Mouse (Mus musculus) left cerebral cortex, adult 6 months (tissue): Measurements from ENCODE around the gene Zup1. TPM values are rescaled to one million over a fixed set of nuclear protein-coding genes. Genes with fewer than 3 reads are reported as not detected.

ENCODE experiments used
- long read RNA-seq, 2 experiments: library from polyadenylated mRNA; unstranded; transcript quantifications; one replicate each; pipeline ENCODE4 v2.0.0; 2019 to 2020
- polyA plus RNA-seq: library from polyadenylated mRNA; unstranded; fragments of <200 nt; fragmentation: Nextera tagmentation; gene quantifications from 2 replicates; pipeline ENCODE4 v1.2.3, GENCODE M21; 2021

Zup1 gene
- 5.2 and 5.5 TPM in 2 replicates for polyA plus RNA-seq
- long read RNA-seq, experiment 1, transcript Zup1-202 (11 exons, 2,180 nt): major isoform, 32 of 54 reads
- long read RNA-seq, experiment 1, partial matches to known transcripts: 5 of 54 reads
- long read RNA-seq, experiment 1, other reads (novel, unspliced or antisense): 14 of 54 reads
- long read RNA-seq, experiment 2, partial matches to known transcripts: 0 of 10 reads
- long read RNA-seq, experiment 2, other reads (novel, unspliced or antisense): 6 of 10 reads

DNA sequence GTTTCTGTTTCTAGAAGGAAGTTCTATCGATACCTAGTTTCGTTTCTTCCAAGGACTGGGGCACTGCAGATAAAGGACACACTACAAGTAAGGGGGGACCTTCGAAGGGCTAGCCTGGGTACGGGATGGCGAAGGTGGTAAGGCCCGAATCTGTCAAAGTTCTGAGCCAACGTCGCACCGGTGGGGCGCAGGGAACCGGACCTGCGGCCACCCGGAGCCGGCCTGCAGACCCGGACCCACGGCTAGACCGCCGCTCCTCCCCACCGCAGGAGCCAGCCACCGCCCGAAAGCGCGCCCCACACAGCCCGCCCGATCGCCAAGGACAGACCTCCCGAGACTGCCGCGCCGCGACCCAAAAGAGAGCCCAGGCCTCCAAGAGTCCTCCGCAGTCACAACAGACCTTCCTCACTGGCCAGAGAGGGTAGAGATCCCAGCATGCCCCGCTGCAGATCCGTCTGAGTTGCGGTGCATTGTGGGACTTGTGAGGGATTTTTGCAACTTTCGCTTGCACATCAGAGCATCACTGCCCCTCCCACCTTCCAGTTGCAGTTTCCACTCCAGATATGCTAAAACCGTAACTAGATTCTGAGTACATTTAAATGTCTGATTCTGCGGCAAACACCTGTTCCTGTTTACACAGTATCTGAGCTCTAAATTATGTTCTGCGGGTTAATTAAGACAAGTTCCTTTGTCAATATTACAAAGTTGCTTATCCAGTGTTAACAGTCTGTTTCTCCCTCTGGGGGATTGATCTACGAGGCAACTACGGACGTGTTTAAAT lies at the start of gene Zup1:
Zup1 (minus strand) TSS at position 467 of the 781 bp plus-strand sequence.

DNA sequence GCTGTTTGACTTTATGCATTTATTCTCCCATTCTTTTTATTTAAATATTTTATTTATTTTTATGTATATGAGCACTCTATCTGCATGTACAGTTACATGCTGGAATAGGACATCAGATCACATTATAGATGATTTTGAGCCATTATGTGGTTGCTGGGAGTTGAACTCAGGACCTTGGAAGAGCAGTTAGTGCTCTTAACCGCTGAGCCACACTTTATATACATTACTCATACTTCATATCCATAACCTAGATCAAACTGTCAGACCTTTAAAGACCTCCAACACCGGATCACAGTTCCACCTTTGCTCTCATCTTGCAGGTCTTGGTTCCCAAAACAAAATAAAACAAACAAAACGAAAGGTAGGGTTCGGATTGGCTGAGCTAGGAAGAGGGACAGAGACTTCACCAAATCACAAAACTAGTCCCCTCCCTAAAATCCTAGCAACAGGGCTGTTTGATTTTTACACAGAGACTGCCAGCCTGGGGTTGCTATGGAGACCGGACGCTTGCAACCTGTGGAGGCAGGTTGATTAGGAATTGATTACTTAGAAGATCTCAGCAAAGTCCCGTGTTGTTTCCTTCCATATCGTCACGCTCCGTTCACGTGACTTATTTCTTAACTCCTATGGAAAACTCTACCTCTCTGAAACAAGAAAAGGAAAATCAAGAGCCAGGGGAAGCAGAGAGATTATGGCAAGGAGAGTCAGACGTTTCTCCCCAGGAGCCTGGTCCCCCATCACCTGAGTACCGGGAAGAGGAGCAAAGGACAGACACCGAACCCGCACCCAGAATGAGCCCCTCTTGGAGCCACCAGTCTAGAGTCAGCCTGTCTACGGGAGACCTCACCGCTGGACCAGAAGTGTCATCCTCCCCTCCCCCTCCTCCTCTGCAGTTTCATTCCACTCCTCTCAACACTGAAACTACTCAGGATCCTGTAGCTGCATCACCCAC lies 46.3 kb downstream of the Zup1 start, which contains the start of gene Rsph4a:
Rsph4a (plus strand) TSS at position 582 of the 952 bp plus-strand sequence.

Other genes starting within 250 kb of the Zup1 start
- not detected in 2 replicates for gene Sult3a2, start 164.6 kb downstream of the Zup1 start, polyA plus RNA-seq
- gene Sult3a1, start 93.5 kb downstream of the Zup1 start, polyA plus RNA-seq: not detected in 2 replicates
- 0.80 TPM in 2 replicates for gene Rsph4a, start 46.2 kb downstream of the Zup1 start, polyA plus RNA-seq
- 152 and 153 TPM in 2 replicates for gene Rwdd1, start 68.4 kb upstream of the Zup1 start, polyA plus RNA-seq
- 0.21 and 0.24 TPM in 2 replicates for gene Trappc3l, start 86.3 kb upstream of the Zup1 start, polyA plus RNA-seq
- not detected in 2 replicates for gene Calhm4, start 93.0 kb upstream of the Zup1 start, polyA plus RNA-seq
- 3.3 and 3.4 TPM in 2 replicates for gene Calhm5, start 145.2 kb upstream of the Zup1 start, polyA plus RNA-seq
- gene Calhm6, start 176.7 kb upstream of the Zup1 start, polyA plus RNA-seq: 1.2 and 1.3 TPM in 2 replicates